Mouse (Mus musculus) layer of hippocampus, adult 8-10 months (tissue): ENCODE results near the gene Pdk2. TPM values are rescaled to one million over a fixed set of nuclear protein-coding genes. Genes with fewer than 3 reads are reported as not detected.

ENCODE experiments used
- DNase-seq, 2 experiments: peaks; one replicate each; pipeline ENCODE4 v3.0.0; 2022; ENCODE audit warnings: low spot score in 2 of 2
- total RNA-seq, 4 experiments: library from RNA; stranded (reverse); gene quantifications; 2 replicates each; pipeline ENCODE4 v1.2.4; 2022

The Pdk2 gene
- total RNA-seq: 100 to 1,000 TPM; 116 to 134 (median 123) TPM

GRCm38 (mm10) chr11:95041139-95041609 is at the start of gene Pdk2:
Gene Pdk2, minus strand, starts transcription at chr11:95041354.
- peak; percentile 98 for DNase-seq

- DNase-seq: no peak
These were observed 48.0 kb upstream of the Pdk2 start for GRCm38 (mm10) chr11:95088857-95089779.

GRCm38 (mm10) chr11:95088286-95088685 is 47.1 kb upstream of the Pdk2 start:
- no peak for DNase-seq

DNA sequence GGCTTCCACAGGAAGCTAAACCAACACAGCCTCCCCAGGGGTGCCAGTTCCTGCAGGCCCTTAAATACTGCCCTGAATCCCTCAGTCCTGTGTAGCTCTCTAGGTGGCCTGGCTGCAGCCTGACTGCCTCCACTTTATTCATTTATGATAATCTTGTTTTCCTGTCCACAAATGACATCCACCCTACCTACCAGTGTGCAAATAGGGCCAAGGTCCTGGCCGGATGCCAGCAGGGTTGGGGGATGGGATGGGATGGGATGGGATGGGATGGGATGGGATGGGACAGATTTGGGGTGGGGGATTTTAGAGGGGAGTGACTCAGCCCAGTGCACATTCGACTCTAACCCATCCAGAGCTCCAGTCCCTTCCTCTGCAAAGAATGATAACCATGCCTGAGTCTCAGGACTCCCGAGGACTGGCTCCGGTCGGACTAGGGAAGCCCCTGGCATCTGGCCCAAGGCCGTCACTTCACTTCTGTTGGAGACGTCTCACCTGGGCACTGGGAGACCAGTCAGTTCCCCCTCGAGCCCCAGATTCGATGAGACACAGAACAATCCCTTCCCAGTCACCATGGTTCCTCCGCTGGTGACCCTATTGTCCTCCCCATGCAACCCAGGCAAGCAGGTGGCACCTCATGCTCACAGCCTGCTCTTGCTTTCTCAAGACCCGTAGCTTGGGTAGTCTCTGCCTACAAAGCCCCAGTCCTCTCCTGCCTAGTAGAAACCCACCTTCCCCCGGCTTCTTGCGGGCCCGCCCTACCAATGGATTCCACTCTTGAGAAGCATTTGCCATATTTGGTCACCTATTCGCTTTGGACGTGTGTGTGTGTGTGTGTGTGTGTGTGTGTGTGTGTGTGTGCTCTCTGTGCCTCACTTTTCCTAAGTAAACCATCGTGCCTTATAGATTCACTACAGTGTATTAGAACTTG is 46.4 kb upstream of the Pdk2 start:
- no peak for DNase-seq

- DNase-seq: no peak
These were observed 45.1 kb upstream of the Pdk2 start for GRCm38 (mm10) chr11:95086229-95086628.

DNA sequence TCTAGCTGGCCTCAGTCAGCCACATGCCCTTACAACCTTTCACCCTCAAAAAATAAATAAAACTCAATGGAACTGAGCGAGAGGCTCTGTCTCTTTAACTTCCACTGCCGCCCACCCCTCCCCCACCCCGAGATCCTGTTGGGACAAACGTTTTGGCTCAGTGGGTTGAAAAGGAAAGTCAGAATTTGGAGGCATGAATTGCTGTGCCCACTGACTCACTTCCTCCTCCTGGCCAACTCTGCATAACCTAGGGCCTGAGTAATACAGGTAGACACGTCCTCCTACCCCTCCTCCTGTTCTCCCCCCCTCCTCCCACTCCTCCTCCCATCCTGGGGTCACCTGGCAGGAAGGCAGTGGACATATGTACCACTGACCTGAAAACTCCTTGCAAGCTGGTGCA is 44.6 kb upstream of the Pdk2 start:
- DNase-seq: no peak

GRCm38 (mm10) chr11:95084811-95085382 is 43.7 kb upstream of the Pdk2 start:
- DNase-seq: no peak

GRCm38 (mm10) chr11:95084175-95084574 is 43.0 kb upstream of the Pdk2 start:
- DNase-seq: no peak

- no peak for DNase-seq
These were observed 41.7 kb upstream of the Pdk2 start for GRCm38 (mm10) chr11:95082896-95083295.

DNA sequence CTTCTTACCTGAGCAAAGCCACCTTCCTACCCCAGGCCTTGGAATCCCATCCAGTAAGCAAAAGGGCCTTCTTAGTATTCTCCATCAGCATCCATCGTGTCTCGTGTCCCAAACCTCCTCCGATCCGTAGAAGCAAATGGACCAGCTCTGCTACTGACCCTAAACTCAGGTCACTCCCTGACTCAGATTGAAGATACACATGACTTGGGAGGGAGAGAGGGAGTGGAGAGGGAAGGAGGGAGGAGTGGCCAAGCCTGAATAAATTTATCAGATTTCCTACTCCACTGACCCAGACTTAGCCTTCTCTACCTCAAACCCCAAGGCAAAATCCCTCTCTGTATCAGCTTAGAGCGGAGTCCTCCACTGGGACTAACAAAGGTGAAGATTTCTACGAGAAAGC is 39.6 kb upstream of the Pdk2 start:
- DNase-seq: no peak

GRCm38 (mm10) chr11:95079256-95079875 is 38.2 kb upstream of the Pdk2 start:
- DNase-seq: no peak

DNA sequence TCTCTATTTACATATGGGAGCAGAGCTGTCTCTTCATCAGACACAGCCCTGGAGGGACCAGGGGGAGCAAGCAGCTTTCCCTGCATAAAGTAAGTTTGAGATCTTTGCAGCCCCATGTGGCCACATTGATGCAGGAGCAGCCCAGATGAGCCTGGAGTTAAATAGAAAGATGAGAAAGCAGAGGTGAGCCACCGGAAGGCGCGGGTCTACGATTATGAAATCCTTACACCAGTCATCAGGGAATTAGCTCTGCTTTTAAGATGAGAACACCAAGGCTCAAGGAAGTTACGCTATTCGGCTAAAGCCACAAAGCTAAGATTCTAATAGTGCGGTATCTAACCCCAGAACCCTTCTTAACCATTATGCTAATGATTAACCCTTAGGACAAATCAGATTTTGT is 36.8 kb upstream of the Pdk2 start:
- no peak for DNase-seq

DNA sequence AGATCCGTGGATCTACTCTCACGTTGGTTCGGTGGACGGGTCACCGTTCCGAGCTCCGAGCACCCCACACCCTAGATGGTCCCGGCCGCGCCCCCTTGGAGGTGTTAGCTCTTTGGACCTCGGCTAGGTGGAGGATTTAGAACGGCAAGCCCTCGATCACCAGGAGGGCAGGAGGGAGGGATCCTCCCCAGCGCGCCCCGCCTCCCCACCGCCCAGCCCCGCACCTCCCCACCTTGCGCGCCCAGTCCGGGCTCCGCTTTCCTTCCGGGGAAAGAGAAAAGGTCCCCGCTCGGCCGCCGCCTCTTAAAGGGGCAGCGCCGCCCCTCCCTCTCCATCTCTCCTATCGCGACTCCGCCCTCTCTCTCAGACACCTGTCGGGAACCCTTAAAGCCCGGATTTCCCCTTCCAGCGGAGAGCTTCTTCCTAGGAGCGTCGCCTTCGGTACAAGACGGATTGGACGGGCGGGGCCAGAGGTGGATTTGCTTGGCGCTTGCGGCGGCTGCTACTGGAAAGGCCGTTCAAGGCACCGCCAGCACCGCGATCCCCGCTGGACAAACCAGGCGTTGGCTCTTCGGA is 35.5 kb upstream of the Pdk2 start, which contains the start of gene Itga3:
TSS of gene Itga3 (minus strand) at position 266 of the 576 bp plus-strand sequence.
- peak; percentile 23 to 32 for DNase-seq

- DNase-seq: peak; percentile 25 to 39
These were observed 34.9 kb upstream of the Pdk2 start for GRCm38 (mm10) chr11:95076041-95076535.

DNA sequence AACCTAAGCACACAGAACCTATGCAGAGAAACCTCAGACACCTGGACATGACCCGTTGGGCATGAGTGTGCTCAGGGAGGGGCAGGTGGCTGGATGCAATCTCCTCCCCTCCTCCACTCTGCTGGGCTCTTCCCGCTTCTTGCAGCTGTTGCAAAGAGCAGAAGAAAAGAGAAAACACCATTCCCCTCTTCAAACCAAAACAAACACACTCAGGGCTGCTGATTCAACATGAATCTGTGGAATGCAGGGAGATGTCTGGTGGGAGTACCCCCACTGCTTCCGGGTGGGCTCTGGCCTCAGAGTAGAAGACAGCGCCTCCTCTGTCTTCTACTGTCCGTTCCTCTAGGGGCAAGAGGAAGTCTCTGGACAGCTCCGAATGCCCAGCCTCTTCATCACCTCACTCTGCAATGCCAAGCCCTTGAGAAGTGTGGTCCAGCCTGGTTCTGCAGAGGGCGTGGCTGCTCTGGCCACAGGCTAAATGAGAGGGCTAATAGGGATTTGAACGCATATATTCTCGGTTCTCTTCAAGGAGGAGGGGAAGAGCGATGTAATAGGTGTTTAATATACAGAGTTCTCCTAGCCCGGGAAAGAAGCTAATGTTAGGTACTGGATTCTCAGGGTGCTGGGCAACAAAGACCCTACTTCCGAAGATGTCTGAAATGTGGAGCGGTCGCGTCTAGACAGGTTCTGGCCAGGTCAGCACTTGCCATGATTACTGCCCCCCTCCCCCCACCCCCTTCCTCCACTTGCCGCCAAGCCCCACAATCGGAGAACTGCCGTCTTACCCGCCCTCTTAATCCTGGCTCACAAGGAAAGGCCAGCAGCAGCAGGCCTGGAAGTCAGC is 34.3 kb upstream of the Pdk2 start:
- DNase-seq: no peak

DNA sequence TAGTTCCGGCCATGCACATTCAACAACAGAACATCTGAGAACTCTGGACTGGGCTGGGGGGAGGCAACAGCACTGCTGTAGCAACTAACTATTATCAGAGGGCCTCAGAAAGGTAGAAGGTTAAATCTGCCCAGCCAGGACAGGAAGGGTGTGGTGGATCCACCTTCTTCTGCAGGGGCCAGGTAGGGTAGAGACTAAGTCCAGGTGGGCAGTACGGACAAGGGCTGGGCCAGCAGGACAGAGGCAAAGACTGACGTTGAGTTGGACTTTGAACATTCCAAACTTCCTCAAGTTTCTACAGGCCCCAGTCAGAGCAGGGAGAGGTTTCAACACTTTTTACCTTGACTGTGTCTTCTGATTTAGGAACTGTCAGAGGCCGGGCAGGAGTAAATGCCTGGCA is 33.5 kb upstream of the Pdk2 start:
- DNase-seq: no peak

DNA sequence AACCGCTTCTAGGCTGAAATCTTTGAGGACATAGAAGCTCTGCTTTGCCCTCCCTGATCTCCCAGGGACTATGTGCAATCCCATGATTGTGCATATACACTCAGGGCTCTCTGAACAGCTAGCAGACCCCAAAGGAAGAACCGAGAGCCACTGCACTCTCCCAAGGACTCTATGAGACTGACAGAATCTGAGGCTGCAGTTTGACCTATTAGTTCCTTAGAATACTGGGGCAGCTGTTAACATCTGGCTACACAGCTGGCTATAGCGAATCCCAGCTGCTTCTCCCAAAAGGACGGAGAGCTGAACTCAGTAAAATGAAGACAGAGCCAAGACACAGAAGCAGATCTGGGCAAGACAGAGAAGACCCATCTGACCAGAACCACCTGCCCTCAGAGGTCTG is 32.7 kb upstream of the Pdk2 start:
- no peak for DNase-seq

- DNase-seq: no peak
These were observed 31.6 kb upstream of the Pdk2 start for GRCm38 (mm10) chr11:95072804-95073203.

GRCm38 (mm10) chr11:95072136-95072535 is 31.0 kb upstream of the Pdk2 start:
- DNase-seq: no peak

DNA sequence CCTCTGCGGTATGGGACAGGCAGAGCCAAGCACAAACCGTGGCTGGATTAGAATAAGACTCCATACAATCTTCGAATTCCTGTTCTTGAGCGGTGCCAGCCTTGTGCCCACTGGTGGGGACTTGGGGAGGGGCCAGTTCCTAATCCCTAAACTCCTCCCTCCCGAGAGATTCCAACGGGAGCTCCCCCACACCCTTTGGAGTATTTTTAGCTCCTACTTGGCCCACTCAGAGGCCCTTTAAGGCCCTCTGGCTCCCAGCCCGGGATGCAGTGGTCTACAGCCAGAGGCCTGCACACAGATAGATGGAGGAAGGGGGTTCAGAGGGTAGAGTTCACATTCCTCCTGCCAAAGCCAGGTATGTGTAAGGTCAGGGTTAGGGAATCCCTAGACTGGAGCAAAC is 30.1 kb upstream of the Pdk2 start:
- DNase-seq: no peak
